Mouse (Mus musculus): Measurements from ENCODE around the gene Npm3.

Npm3 gene

DNA sequence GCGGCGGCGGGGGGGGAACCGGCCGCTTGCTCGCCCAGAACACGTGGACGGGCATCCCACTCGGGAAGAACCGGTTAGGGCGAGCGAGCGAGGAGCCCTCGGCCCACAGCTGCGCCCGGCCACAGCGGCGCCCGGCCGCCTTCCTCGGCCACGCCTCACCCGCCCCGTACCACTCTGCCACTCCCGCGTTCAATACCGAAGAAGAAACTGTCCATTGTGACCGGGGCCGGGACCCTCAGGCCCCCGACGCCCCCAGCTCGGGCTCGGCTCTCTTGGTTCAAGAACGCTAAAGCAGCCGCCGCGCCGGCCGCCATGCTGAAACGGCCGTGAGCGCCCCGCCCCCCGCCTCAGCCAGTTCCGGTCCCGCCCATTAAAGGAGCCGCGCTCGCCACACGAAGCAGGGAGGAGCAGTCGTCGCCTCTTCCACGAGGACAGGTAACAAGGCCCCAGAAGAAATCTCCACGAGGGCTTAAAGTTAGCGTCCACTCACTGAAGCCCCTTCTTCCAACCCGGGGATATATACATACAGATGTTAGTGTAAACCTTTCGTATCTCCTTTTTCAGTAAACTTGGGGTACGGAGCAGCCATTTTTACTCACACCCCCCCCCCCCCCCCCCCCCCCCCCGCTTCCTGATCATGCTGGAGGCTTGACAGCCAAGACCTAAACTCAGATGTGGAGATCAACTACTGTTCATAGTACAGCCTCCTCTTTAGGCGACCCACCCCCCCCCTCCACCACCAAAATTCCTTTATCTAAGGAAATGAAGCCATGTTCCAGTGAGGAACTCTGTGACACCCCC is at the start of gene Npm3:
Gene Npm3, minus strand, starts transcription at position 349 of the 801 bp plus-strand sequence.
- peak; percentile 70 for DNase-seq (ENCODE audit: low read depth, low spot score)

GRCm38 (mm10) chr19:45796879-45797278 is 47.5 kb upstream of the Npm3 start:
- DNase-seq (ENCODE audit: low read depth, low spot score), result no peak

- DNase-seq (ENCODE audit: low read depth, low spot score), result no peak
Measured at GRCm38 (mm10) chr19:45796061-45796556, 46.7 kb upstream of the Npm3 start.

- DNase-seq (ENCODE audit: low read depth, low spot score), result no peak
Measured at GRCm38 (mm10) chr19:45795406-45795944, 46.1 kb upstream of the Npm3 start.

GRCm38 (mm10) chr19:45794718-45795117 is 45.3 kb upstream of the Npm3 start:
- DNase-seq (ENCODE audit: low read depth, low spot score), result no peak

DNA sequence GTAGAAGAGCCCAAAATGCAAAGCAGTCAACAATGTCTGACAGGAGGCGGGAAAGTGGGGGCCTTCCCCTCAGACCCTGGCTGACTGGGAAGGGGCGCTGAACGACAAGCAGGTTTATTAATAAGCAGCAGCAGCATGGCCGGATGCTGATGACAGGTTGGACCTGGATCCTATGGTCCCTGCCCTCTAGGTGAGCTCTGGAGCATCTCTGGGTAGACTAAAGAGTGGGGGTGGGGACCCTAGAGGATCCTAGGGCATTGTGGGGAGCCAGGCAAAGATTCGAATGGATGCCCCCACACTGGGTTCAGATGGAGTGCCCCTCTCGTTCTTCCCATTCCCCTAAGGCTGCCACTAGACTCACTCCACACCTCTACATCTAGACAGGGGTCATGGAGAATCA is 43.0 kb upstream of the Npm3 start:
- DNase-seq (ENCODE audit: low read depth, low spot score), result no peak

GRCm38 (mm10) chr19:45789888-45790874 is 40.8 kb upstream of the Npm3 start:
- no peak for DNase-seq (ENCODE audit: low read depth, low spot score)

DNA sequence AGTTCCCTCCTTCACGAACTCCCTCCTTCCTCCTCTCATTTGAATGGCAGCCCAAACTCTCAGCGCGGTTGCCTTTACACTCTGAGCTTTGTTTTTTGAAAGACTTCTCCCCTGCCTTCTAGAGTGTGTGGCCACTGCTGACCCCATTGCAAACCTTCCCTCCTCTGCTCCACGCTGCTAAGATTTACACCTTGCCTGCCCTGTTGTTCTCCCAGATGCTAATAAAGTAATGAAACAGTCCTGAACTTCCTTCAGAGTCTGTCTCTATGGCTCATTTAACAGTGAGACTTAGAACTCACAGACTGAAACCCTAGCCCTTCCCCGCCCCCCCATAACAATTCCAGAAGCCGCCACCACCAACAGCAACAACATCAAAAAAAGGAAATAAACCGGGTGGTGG is 40.0 kb upstream of the Npm3 start:
- no peak for DNase-seq (ENCODE audit: low read depth, low spot score)

DNA sequence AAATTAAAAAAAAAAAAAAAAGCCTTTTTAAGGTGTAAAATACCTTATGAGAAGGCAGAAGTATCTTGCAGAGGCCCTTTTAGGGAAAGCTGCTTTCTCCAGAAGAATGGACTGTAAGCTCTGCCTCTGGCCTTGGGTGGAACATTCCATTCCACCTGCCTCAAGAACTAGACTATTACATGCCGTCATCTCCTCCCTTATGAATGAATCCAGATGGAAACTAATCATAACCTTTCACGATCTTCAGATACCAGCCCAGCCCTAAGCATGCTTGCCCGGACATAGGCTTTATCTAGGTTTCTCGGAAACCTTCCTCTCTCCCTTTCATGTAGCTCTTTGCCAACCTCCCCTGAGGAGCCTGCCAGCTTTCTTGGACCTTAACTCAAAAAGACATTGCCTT is 38.9 kb upstream of the Npm3 start:
- no peak for DNase-seq (ENCODE audit: low read depth, low spot score)

GRCm38 (mm10) chr19:45787450-45787849 is 38.1 kb upstream of the Npm3 start:
- no peak for DNase-seq (ENCODE audit: low read depth, low spot score)

DNA sequence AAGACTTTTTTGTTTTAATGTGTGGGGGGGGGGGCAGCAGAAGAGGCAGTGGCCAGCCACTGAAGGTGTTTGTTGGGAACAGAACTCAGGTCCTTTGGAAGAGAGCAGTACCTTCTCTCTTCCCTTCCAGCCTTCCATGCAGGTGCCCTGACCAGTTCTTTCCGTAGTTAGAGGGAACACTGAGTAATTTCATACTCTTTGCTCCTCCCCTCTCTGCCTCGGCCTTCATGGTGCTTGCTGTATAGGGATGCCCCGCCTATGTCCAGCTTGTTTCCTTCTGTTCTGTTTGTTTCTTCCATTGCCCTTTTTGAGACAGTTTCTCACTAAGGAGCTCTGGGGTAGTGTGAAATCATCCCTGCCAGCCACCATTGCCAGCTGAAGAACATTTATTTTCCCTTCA is 36.1 kb upstream of the Npm3 start:
- DNase-seq (ENCODE audit: low read depth, low spot score), result no peak

DNA sequence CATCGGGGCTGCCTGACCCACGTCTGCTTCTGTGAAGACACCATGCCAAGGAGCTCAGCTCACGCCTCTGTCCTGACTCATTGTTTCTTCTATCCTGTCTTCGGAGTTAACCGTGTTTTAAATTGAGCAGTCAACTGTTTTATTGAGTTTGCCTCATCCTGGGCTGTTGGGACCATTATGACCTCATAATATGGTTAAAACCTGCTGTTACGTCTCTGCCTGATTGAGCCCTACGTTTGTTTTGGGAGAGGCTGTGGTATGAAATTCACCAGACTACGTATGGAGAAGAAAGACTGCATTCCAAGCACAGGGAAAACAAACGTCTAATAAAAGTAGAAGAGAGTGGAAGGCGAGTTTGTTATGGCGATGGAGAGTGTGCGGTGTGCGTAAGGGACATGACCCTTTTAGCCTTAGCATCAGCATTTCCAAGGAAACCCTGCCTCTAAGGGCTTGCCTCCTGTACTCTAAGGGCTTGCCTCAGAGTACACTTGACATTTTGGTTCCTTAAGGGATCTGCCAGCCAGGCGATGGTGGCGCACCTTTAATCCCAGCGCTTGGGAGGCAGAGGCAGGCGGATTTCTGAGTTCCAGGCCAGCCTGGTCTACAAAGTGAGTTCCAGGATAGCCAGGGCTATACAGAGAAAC is 34.7 kb upstream of the Npm3 start:
- DNase-seq (ENCODE audit: low read depth, low spot score), result no peak

- DNase-seq (ENCODE audit: low read depth, low spot score), result peak; percentile 96
Measured at GRCm38 (mm10) chr19:45783181-45783932, 34.0 kb upstream of the Npm3 start, which contains the start of gene Mgea5. Gene Mgea5 (minus strand): TSS chr19:45783837.

DNA sequence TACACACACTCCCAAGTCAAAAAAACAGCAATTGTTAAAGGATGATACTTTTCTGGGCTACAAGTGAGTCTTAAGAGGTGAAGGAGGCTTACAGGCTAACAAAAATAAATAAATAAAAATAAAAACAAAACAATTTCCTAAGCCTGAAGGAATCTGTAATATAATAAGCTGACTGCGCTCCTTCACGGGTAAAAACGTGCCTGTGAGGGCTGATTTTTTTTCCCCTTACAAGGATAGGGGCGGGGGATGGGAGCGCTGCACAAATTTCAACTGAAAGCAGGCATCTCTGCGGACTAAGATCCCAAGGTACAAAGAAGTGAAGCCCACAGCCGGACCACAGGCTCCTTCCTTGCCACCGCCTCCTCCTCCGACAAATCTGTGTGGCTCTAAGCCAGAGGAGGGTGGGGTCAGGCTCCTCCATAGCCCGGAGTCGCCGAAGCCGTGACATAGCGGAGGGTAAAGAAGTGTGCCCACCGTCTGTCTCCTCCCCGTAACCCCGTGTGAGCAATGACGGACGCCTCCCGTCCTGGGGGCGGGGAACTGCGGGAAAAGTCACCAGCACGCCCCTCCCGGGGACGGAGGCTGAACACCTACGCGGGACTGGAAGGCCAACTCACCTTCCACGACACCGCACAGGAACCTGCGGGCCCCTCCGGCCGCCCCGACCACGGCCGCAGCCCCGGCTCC is 33.1 kb upstream of the Npm3 start:
- DNase-seq (ENCODE audit: low read depth, low spot score), result peak; percentile 54

DNA sequence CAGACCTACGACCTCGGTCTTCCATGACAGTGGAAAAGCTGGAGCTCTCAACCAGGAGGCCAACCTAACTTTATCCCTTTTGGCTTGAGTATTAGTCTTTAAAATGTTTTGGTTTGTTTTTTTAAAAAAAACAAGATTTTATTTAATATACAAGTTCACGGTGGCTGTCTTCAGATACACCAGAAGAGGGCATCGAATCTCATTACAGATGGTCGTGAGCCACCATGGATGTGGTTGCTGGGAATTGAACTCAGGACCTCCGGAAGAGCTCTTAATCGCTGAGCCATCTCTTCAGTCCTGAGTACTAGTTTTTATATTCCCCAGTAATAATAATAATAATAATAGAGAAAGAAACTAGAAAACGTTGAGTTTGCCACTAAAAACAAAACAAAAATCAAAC is 32.3 kb upstream of the Npm3 start:
- DNase-seq (ENCODE audit: low read depth, low spot score), result no peak

- DNase-seq (ENCODE audit: low read depth, low spot score), result no peak
Measured at GRCm38 (mm10) chr19:45780350-45780915, 31.0 kb upstream of the Npm3 start.

DNA sequence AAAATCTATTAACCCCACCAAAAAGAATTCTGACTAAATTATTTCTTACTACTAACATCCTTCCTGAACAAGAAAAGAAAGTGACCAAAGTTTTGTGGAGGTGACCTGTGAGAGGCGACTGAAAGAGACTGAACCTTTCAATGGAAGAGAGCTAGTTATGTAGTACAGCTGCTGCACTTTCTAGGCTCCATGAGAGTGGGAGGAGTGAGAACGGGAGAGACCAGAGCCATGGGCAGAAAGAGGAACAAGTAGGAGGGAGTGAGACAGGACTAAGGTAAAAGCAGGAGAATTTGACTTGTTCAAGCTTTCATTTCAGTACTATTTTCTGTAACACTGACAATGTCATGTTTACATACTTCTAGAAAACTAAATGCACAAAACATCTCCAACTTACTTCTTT is 26.1 kb upstream of the Npm3 start:
- DNase-seq (ENCODE audit: low read depth, low spot score), result no peak

DNA sequence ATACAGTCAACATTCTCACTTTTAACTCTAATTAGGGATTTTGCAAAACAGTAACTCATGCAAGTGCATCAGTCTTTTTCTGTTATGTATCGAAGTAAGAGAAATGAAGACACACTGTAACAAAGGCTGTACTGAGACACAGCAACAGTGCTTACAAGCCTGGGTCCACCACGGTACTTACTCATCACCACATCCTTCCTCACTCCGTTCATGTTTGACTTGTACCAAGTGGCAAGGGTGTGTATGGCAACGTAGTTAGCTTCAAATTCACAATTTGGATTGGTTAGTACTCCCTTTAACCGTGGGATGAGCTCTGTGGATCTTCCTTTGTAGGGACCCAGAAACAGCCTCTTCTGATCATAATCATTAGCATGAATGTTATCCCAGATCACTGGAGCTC is 22.1 kb upstream of the Npm3 start:
- DNase-seq (ENCODE audit: low read depth, low spot score), result no peak

DNA sequence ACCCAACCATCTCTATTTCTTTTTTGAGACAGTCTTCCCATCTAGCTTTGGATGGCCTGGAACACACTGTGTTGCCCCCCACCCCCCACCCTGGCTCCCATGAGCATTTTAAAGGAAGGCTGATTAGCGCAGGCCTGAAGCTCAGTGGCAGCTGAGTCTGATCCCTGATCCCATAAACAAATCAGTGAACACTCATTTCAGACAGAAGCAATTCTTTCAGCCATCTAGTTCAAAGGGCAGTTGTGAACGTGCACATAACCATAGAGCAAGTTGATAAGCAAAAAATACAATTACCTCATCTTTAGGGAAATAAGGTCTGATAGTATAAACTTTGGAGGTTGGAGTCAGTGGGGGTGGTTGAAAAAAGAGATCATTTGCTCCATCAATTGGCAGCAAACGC is 11.4 kb upstream of the Npm3 start:
- DNase-seq (ENCODE audit: low read depth, low spot score), result no peak

GRCm38 (mm10) chr19:45758671-45759070 is 9.3 kb upstream of the Npm3 start:
- DNase-seq (ENCODE audit: low read depth, low spot score), result no peak

Measured in embryo, embryonic 11.5 days (tissue).